Mouse (Mus musculus): ENCODE data around the gene Zbtb33. TPM values are rescaled to one million over a fixed set of nuclear protein-coding genes. Genes with fewer than 3 reads are reported as not detected.

Gene Zbtb33
- total RNA-seq, 2 experiments from 2014 or later = 10.7 to 15.1 TPM

Other genes starting within 250 kb of the Zbtb33 start
- not detected in 2 replicates for gene Btg1-ps1, start 171.0 kb upstream of the Zbtb33 start, total RNA-seq (2015; ENCODE audit: low replicate concordance)
- gene Btg1-ps1, start 171.0 kb upstream of the Zbtb33 start, total RNA-seq (2017; ENCODE audit: low replicate concordance) = not detected in 2 replicates
- not detected in 2 replicates for gene Btg1-ps2, start 146.7 kb upstream of the Zbtb33 start, total RNA-seq (2015; ENCODE audit: low replicate concordance)
- gene Btg1-ps2, start 146.7 kb upstream of the Zbtb33 start, total RNA-seq (2017; ENCODE audit: low replicate concordance) = not detected in 2 replicates
- gene Rhox10, start 123.3 kb upstream of the Zbtb33 start, total RNA-seq (2015; ENCODE audit: low replicate concordance) = not detected in 2 replicates
- gene Rhox10, start 123.3 kb upstream of the Zbtb33 start, total RNA-seq (2017; ENCODE audit: low replicate concordance) = not detected in 2 replicates
- gene Rhox11, start 104.7 kb upstream of the Zbtb33 start, total RNA-seq (2015; ENCODE audit: low replicate concordance) = not detected in 2 replicates
- gene Rhox11, start 104.7 kb upstream of the Zbtb33 start, total RNA-seq (2017; ENCODE audit: low replicate concordance) = not detected in 2 replicates
- not detected in 2 replicates for gene Rhox12, start 78.9 kb upstream of the Zbtb33 start, total RNA-seq (2015; ENCODE audit: low replicate concordance)
- not detected in 2 replicates for gene Rhox12, start 78.9 kb upstream of the Zbtb33 start, total RNA-seq (2017; ENCODE audit: low replicate concordance)
- gene Rhox13, start 68.6 kb upstream of the Zbtb33 start, total RNA-seq (2015; ENCODE audit: low replicate concordance) = not detected in 2 replicates
- gene Rhox13, start 68.6 kb upstream of the Zbtb33 start, total RNA-seq (2017; ENCODE audit: low replicate concordance) = not detected in 2 replicates
- not detected in 2 replicates for gene Tmem255a, start 62.6 kb downstream of the Zbtb33 start, total RNA-seq (2015; ENCODE audit: low replicate concordance)
- gene Tmem255a, start 62.6 kb downstream of the Zbtb33 start, total RNA-seq (2017; ENCODE audit: low replicate concordance) = 0.91 TPM in 1 of 2 replicates, not detected in the other
- gene Atp1b4, start 126.4 kb downstream of the Zbtb33 start, total RNA-seq (2015; ENCODE audit: low replicate concordance) = not detected in 2 replicates
- not detected in 2 replicates for gene Atp1b4, start 126.4 kb downstream of the Zbtb33 start, total RNA-seq (2017; ENCODE audit: low replicate concordance)

Measured in erythroid progenitor cell, adult 5-6 weeks (primary cell).